Mouse (Mus musculus) intestine, embryonic 16.5 days (tissue): ENCODE measurements around the gene Eif4e. TPM values are rescaled to one million over a fixed set of nuclear protein-coding genes. Genes with fewer than 3 reads are reported as not detected.

Source experiments
- ATAC-seq: fragments of 200-750 bp; cut with Nextera tagmentation; 2 replicates; pipeline ENCODE4 v1.8.0; 2017; ENCODE audit warnings: moderate TSS enrichment, moderate library complexity
- H3K27ac ChIP-seq: fragments of 300-500 bp; sonication (generic); 2 replicates; pipeline ENCODE4 v1.5.1; 2014; ENCODE audit warnings: mild to moderate bottlenecking, low read length
- H3K27me3 ChIP-seq: fragments of 300-500 bp; sonication (generic); replicated peaks from 2 replicates; pipeline ENCODE4 v1.6.1; 2014; ENCODE audit warnings: low read length, control low read depth, mixed read lengths; ENCODE audit not compliant: control insufficient read depth, insufficient read depth
- H3K36me3 ChIP-seq: fragments of 300-500 bp; sonication (generic); 2 replicates; pipeline ENCODE4 v1.6.1; 2014; ENCODE audit warnings: low read length, control low read depth; ENCODE audit not compliant: control insufficient read depth, insufficient read depth
- H3K4me1 ChIP-seq: fragments of 300-500 bp; sonication (generic); 2 replicates; pipeline ENCODE4 v1.6.1; 2014; ENCODE audit warnings: low read length, control low read depth, mixed read lengths; ENCODE audit not compliant: control insufficient read depth, insufficient read depth
- H3K4me2 ChIP-seq: fragments of 300-500 bp; sonication (generic); 2 replicates; pipeline ENCODE4 v1.6.1; 2014; ENCODE audit warnings: low read depth, low read length, control low read depth
- H3K4me3 ChIP-seq: fragments of 300-500 bp; sonication (generic); 2 replicates; pipeline ENCODE4 v1.5.1; 2014; ENCODE audit warnings: mild to moderate bottlenecking, low read length
- H3K9ac ChIP-seq: fragments of 300-500 bp; sonication (generic); 2 replicates; pipeline ENCODE4 v1.6.1; 2014; ENCODE audit warnings: low read depth, low read length
- H3K9me3 ChIP-seq: fragments of 300-500 bp; sonication (generic); 2 replicates; pipeline ENCODE4 v1.6.1; 2016; ENCODE audit warnings: low read length, control low read depth; ENCODE audit not compliant: control insufficient read depth
- WGBS: fragments of 180-500 bp; shearing (Covaris S2); extraction: QIAGEN DNeasy Blood & Tissue Kit; methylation state at CpG from one replicate; pipeline ENCODE4 v1.1.7; 2014; 5-methylcytosine and 5-hydroxymethylcytosine counted together
- microRNA counts: library from miRNA; unstranded; fragments of <30 nt; microRNA quantifications from one replicate; lab custom pipeline; 2016
- microRNA-seq: library from miRNA; unstranded; fragments of <30 nt; microRNA quantifications from one replicate; pipeline ENCODE4, GENCODE M21; 2016
- polyA plus RNA-seq: library from polyadenylated mRNA; unstranded; fragments of >200 nt; fragmentation: Nextera tagmentation; extraction: Ambion mirVana; gene quantifications from 2 replicates; pipeline ENCODE4 v1.2.1, GENCODE M21; 2015

Eif4e gene
- polyA plus RNA-seq, 1 experiment from 2014 or later = 298 TPM

DNA sequence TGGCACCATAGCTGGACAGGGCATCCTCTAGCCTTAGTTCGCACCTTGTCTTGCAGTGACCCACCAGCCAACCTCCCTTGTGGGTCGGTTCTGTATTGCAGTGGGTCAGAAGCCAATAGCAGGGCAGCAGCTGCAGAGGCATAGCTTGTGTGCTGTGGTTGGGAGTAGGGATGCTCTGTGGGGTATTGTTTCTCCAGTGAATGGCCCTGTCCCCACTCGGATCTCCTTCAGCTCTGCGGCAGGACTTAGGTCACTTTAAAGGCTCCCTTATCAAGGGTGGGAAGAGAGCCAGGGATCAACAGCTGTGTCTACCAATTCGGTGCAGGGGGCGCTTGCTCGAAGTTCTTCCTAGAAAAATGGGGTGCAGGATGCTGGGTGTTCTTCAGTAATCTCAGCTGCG lies 67.2 kb downstream of the Eif4e start:
- no peak overlapping the region for H3K27ac ChIP-seq
- H3K9me3 ChIP-seq = no peaks in the 10 kb centered on the region
- WGBS = 80% methylated on average over 8 of the region's 8 CpGs
- no peak overlapping the region for H3K4me2 ChIP-seq
- ATAC-seq = no peak
- no peaks in the 10 kb centered on the region for H3K4me1 ChIP-seq
- no peak overlapping the region for H3K4me3 ChIP-seq
- H3K27me3 ChIP-seq = no peaks in the 10 kb centered on the region
- H3K9ac ChIP-seq = no peak overlapping the region
- H3K36me3 ChIP-seq = no peaks in the 10 kb centered on the region

DNA sequence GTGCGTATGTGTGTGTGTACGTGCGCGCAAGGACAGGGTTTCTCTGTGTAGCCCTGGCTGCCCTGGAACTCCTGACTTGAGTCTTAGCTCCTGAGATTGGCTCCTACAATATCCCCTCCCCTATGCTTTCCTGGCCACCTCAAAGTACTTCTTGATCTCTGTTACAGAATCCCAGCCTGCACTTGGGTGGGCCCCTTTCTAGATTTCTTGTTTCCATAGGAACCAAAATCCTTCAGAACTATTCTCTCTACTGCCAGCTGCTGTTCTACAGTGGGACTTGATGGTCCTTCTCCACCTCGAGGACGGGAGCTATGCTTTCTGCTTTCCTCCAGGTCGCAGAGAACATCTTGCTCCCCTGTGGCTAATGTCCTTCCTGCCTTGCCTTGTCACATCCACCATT lies 67.9 kb downstream of the Eif4e start:
- no peaks in the 10 kb centered on the region for H3K9me3 ChIP-seq
- no peak overlapping the region for H3K4me2 ChIP-seq
- no peak overlapping the region for H3K4me3 ChIP-seq
- WGBS = 83% methylated on average over 7 of the region's 7 CpGs
- no peaks in the 10 kb centered on the region for H3K4me1 ChIP-seq
- H3K36me3 ChIP-seq = no peaks in the 10 kb centered on the region
- H3K27me3 ChIP-seq = no peaks in the 10 kb centered on the region
- no peak for ATAC-seq
- H3K9ac ChIP-seq = no peak overlapping the region
- H3K27ac ChIP-seq = no peak overlapping the region

DNA sequence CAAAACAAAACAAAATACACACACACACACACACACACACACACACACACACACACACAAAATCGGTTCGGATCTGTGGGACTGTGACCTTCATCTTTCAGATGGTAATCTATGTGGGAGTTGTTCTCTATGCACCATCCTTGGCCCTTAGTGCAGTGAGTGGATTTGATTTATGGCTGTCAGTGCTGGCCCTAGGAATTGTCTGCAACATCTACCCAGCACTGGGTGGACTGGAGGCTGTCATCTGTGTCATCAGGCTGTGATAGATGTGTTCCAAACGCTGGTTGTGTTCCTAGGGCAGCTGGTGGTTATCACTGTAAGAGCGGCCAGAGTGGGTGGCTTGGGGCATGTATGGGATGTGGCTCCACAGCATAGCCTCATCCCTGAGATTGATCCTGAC lies 75.1 kb downstream of the Eif4e start:
- ATAC-seq = no peak
- Histone ChIP-seq H3K36me3 (no peaks in the 10 kb centered on the region), H3K4me1 (no peaks in the 10 kb centered on the region), H3K9me3 (no peaks in the 10 kb centered on the region), H3K9ac (no peak overlapping the region), H3K4me2 (no peak overlapping the region), H3K27me3 (no peaks in the 10 kb centered on the region), H3K4me3 (no peak overlapping the region), H3K27ac (no peak overlapping the region)
- 58% methylated on average over 4 of the region's 4 CpGs for WGBS

DNA sequence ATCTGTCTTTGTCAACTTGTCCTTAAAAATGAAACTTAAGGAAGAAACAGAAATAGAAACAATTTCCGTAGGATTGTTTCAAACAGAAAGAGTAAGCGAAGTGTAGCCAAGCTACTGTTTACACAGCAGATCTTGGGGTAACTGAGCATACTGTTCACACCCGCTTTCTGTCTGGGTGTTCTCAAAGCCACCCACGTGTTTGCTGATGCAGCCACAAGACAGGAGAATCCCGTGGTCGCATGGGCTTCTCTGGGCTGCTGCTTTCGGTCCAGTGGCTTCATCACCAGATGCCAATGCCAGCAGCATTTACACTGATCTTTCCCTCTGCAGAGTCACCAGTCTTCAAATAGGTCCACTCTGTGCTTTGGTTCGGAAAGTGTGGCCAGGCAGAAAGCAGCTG lies 79.2 kb downstream of the Eif4e start:
- H3K4me2 ChIP-seq = no peak overlapping the region
- H3K36me3 ChIP-seq = no peaks in the 10 kb centered on the region
- ATAC-seq = no peak
- no peak overlapping the region for H3K4me3 ChIP-seq
- no peaks in the 10 kb centered on the region for H3K9me3 ChIP-seq
- H3K4me1 ChIP-seq = no peaks in the 10 kb centered on the region
- no peak overlapping the region for H3K27ac ChIP-seq
- H3K9ac ChIP-seq = no peak overlapping the region
- WGBS = 48% methylated on average over 8 of the region's 8 CpGs
- H3K27me3 ChIP-seq = no peaks in the 10 kb centered on the region

DNA sequence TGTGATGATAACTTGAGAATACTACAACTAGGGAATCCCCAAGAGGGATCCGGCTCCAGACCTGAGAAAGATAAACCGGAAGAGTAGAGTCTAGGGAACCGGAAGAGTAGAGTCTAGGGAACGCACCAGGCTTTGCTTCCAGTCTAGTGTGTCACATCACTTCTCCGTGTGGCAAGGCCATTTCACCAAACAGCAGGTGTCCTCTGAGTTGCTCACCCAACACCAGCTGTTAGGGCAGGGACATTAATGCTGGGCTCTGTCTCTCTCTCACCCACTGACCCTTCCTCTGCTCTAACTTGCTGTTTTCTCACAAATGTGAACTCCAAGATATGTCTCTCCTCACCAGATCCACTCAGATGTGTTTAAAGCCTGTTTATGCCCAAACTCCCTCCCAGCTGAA lies 82.7 kb downstream of the Eif4e start:
- H3K9ac ChIP-seq = no peak overlapping the region
- H3K27me3 ChIP-seq = no peaks in the 10 kb centered on the region
- H3K4me2 ChIP-seq = no peak overlapping the region
- H3K27ac ChIP-seq = no peak overlapping the region
- no peak overlapping the region for H3K4me3 ChIP-seq
- no peaks in the 10 kb centered on the region for H3K9me3 ChIP-seq
- H3K4me1 ChIP-seq = peaks cover 5% of the 10 kb centered on the region; the same call in 1 of the 2 replicates
- WGBS = 88% methylated on average over 5 of the region's 5 CpGs
- no peak for ATAC-seq
- no peaks in the 10 kb centered on the region for H3K36me3 ChIP-seq

MicroRNA genes within 50 kb of the gene (microRNA counts, 519-probe panel; counts per million panel counts)
- microRNA mmu-miR-1956 (lab: Ali Mortazavi, UCI) = 1,600 counts per million, percentile 16 among the panel's probes with 10 or more counts

Small RNA genes within 50 kb of the gene (microRNA-seq; reads per million reads assigned to microRNA genes)
- gene Mir1956 = not detected

Other genes starting within 250 kb of the Eif4e start
- gene Adh6a, start 212.9 kb upstream of the Eif4e start, polyA plus RNA-seq = 1.5 and 1.8 TPM in 2 replicates
- gene Adh6b, start 184.4 kb upstream of the Eif4e start, polyA plus RNA-seq = 0.15 TPM in 1 of 2 replicates, not detected in the other
- 0.20 and 0.54 TPM in 2 replicates for gene Adh4, start 110.7 kb upstream of the Eif4e start, polyA plus RNA-seq
- 220 and 233 TPM in 2 replicates for gene Adh5, start 83.1 kb upstream of the Eif4e start, polyA plus RNA-seq
- gene Metap1, start 36.7 kb upstream of the Eif4e start, polyA plus RNA-seq = 48.0 and 49.7 TPM in 2 replicates
- 11.5 and 12.4 TPM in 2 replicates for gene Tspan5, start 216.0 kb downstream of the Eif4e start, polyA plus RNA-seq